Comparison of ENCODE assay signal across 19 mouse cellular contexts in genomic region chr11:7272543-7272942, GRCm38 (mm10). TPM values are rescaled to one million over a fixed set of nuclear protein-coding genes. Genes with fewer than 3 reads are reported as not detected.
"Had no signal": no experiment of that assay in that cellular context is flagged by ENCODE, and none has a peak within 500 bp of the region (broad histone marks: within the 10 kb centered on the region; RNA-seq: fewer than 3 reads in every experiment).

No protein-coding gene starts in this region.

- H3K9me3 ChIP-seq: limb, embryonic 10.5 days; liver, embryonic 15.5 days; neural tube, embryonic 13.5 days had no signal

- H3K27me3 ChIP-seq: liver, embryonic 15.5 days; neural tube, embryonic 13.5 days had no signal

- H3K9ac ChIP-seq: liver, embryonic 15.5 days; neural tube, embryonic 13.5 days had no signal

- H3K36me3 ChIP-seq: limb, embryonic 10.5 days; liver, embryonic 15.5 days; neural tube, embryonic 13.5 days had no signal

- DNase-seq: kidney, adult 11 months; kidney, adult 9 months; kidney, postnatal 36 days; layer of hippocampus, adult 9-11 months; lung, adult 2 months; lung, postnatal 36 days; retina, postnatal 1 day; right cerebral cortex, postnatal 4 days; spleen, adult 18-20 months; thymus, adult 18-20 months; thymus, postnatal 25 days had no signal

- H3K4me2 ChIP-seq: liver, embryonic 11.5 days; liver, embryonic 15.5 days; midbrain, embryonic 11.5 days; neural tube, embryonic 13.5 days had no signal

- H3K4me1 ChIP-seq: liver, embryonic 15.5 days; neural tube, embryonic 13.5 days had no signal

- H3K27ac ChIP-seq: kidney, postnatal 0 days; limb, embryonic 10.5 days; liver, embryonic 15.5 days; neural tube, embryonic 13.5 days had no signal

- H3K4me3 ChIP-seq: limb, embryonic 10.5 days; liver, embryonic 15.5 days; neural tube, embryonic 13.5 days had no signal

- ATAC-seq: midbrain, embryonic 16.5 days had no signal

RNA-seq across cellular contexts. Expression of gene Igfbp3, which starts 58.8 kb away (rescaled TPM):
- total RNA-seq: megakaryocyte progenitor cell, adult 5-6 weeks had no signal
